Mouse (Mus musculus): ENCODE measurements around the gene Plk3. TPM values are rescaled to one million over a fixed set of nuclear protein-coding genes. Genes with fewer than 3 reads are reported as not detected.

The Plk3 gene
- not detected for polyA plus RNA-seq (2014; fragmentation: Illumina TruSeq; extraction: RNeasy Lipid Tissue Mini Kit (QIAGEN cat#74804); ENCODE audit: low read depth, low replicate concordance)

DNA sequence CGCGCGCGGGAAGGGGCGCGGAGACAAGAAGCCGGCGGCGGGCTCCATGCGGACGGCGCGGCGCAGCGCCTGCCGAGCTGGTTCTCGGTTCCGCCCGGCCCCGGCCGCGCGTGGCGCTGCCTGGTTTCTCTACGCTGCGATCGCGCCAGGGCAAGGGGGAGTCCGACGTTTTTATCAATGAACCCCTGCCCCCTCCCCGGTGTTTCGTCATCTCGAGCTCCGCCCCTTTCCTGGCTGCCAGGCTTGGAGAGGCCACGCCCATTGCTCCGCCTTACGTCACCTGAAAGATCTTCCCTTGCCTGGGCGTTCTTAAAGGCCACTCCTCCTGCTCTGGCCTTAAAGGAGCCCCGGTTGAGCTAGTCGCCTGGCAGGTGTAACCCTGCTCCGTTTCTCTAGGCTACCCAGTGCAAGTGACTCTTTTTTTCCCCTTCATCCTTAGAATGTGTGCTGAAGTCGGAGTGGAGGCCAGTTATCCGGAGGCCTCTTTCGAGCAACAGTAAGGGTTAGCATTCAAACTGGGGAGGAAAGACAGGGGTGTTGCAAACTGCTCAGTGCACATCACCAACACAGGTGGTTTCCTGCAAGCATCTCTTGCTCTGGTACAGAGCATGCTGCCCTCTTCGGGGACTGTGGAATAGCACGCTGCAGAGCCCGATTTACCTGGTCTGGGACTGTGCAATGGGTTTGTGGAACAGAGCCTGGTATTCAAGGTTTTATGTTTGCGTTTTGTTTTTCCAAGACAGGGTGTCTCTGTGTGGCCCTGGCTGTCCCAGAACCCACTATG lies at the start of gene Plk3:
TSS of gene Plk3 (minus strand) at position 147 of the 784 bp plus-strand sequence.

DNA sequence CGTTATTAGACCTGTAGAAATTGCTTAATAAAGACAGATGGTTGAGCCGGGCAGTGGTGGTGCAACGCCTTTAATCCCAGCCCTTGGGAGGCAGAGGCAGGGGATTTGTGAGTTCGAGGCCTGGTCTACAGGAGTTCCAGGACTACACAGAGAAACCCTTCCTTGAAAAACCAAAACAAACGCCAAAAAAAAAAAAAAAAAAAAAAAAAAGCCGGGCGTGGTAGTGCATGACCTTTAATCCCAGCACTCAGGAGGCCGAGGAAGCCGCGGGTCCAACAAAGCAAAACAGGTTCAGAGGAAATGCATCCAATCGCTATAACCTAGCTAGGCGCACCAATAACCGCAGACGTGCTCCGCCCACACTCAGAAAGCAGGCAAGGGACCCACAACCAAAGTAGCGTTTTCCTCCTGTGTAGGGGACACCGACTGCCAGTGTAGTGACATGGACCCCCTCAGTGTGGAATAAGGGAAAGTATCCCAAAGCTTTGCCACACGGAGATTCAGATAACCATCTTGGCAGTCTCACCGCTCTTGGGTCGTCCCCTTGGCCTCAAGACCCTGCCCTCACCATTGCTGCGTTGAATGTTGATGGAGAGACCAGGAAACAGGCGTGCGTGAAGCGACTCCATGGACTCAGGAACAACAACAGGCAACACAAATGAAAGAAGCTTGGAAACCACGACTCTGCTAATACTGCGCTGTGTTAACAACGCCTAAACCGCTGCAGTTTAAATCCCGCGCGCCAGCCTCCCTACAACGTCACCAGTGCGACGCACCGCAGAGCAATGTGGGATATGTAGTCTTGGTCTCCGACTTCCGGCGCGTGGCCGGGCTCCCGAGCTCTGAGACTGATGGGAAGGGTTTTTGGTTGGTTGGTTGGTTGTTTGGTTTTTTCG lies 48.3 kb upstream of the Plk3 start, which contains the start of gene Kif2c:
TSS of gene Kif2c (minus strand) at position 777 of the 896 bp plus-strand sequence.

DNA sequence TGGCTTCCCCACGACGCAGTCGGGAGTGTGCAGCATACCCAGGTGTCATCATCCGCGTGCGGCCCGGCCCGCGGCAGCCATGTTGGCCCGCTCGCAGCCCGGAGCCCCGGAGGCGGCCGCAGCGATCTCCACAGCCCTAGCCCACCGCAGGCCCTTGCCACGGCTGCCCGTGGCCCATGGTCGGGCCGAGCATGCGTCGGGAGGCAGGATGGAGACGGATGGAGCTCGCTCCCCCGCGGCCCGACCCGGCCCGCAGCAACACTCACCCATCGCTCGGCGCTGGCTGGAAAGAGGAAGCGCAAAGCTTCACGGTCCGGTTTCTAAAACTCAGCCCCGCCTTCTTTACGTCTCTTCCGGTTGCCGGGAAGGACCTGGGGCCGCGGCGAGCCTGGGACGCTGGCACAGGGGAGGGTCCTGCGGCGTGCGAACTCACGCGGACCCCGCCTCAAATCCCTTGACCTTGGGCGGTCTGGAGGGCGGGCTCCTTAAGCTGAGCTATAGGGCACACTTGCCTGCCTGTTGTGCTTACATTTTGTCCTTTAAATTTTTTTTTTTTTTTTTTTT lies 22.1 kb upstream of the Plk3 start, which contains the start of gene Rps8:
TSS of gene Rps8 (minus strand) at position 452 of the 564 bp plus-strand sequence.

DNA sequence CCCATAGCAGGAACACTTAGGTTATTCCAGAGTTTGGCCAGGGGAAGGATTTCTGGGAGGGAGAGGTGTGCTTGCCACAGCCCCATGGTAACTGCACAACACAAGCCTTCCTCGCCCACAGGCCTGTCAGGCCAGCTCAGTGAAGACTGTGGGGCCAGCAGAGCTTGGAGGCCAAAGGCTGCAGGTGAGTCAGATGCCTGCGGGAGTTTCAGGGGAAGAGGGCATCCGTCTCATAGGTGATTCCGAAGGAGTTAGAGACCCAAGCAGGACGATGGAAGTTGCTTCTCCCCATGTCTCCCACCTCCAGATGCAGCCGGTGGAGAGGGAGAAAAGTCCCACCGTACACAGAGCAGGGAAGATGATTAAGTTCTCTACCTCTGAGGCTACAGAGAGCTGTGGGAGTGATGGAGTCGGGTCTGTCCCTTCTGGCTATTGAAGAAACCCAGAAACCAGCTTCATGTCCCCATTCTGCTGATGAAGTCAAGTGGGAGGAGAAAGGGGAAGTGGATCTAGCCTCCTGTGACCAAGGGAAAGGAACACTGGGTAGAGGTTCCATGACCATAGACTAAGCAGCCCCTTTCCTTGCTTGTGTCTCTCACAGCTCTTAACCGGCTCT lies 7.0 kb downstream of the Plk3 start, which contains the start of gene Tctex1d4:
TSS of gene Tctex1d4 (plus strand) at position 120 of the 616 bp plus-strand sequence.

DNA sequence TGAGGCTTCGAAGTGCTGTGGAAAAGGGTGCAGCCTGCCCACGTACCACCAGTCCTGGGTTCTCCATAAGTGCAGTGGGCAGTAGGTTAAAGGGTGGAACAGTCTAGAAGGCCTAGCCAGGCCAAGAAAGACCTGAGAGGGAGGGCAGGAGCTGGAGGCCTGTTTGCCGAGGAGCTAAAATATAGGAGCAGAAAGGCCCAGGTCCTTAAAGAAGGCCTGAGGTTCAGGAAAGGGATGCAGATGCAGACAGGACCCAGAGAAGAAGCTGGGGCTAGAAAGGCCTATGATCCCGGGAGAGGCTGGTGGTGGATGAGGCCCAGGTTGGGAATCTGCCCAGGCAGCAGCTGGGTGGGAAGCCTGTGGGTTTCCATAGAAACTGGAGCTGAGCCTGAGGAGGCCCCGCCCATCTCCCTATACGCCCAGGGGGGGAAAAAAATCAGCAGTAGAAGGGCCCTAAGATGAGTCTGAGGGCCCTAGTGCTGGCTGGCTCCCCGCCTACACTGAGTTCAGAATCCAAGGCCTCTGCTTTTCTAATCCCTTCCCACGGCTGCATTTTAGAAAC lies 8.3 kb downstream of the Plk3 start, which contains the start of gene Btbd19:
TSS of gene Btbd19 (minus strand) at position 378 of the 562 bp plus-strand sequence.

DNA sequence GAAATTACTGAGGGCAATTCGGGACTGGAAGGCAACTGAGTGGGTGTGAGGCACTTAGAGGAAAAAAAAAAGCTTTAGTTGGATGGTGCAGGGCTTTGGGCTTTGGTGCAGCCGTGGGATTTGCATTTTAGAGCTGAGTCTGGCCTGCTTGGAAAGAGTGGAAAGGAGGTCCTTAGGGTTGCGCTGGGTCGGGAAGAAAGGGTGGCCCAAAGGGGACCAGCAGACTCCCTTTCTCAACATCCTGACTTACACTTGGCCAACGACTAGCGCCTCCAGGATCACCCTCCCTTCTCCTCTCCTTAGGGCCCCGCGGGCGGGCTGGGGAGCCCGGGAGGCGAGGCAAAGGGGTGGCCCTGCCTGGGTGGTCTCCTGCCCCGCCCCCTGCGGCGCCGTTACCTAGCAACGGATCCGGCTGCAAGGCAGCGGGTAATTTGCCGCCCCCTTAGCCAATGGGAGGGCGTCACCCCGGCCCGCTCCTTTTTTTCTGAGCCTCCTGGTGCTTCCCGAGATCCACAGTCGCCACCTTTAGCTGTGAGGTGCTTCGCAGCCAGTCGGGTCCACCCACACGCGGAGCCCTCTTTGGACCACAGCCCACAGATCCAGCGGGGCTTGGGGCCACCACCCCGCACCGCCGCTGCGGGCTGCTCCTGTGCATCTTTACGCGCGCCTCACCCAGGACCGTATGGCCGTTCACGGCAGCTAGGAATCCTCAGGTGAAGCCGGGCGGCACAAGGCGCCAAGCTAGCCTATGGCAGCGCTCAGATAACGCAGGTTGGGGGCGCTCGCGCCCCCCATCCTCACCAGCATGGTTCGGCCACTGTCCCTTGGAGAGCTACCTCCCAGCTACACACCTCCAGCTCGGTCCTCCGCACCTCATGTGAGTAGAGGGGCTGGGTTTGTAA lies 38.0 kb downstream of the Plk3 start, which contains the start of gene Ptch2:
TSS of gene Ptch2 (plus strand) at position 525 of the 902 bp plus-strand sequence.

Other genes with a start within 250 kb of the Plk3 start
- 2.9 TPM for gene Urod, start 139.6 kb downstream of the Plk3 start, polyA plus RNA-seq (2014; fragmentation: Illumina TruSeq; extraction: RNeasy Lipid Tissue Mini Kit (QIAGEN cat#74804); ENCODE audit: low read depth, low replicate concordance)
- gene Hectd3, start 138.6 kb downstream of the Plk3 start, polyA plus RNA-seq (2014; fragmentation: Illumina TruSeq; extraction: RNeasy Lipid Tissue Mini Kit (QIAGEN cat#74804); ENCODE audit: low read depth, low replicate concordance), result 2.4 TPM
- 16.7 TPM for gene Eif2b3, start 114.6 kb downstream of the Plk3 start, polyA plus RNA-seq (2014; fragmentation: Illumina TruSeq; extraction: RNeasy Lipid Tissue Mini Kit (QIAGEN cat#74804); ENCODE audit: low read depth, low replicate concordance)
- 0.48 TPM for gene Ptch2, start 37.9 kb downstream of the Plk3 start, polyA plus RNA-seq (2014; fragmentation: Illumina TruSeq; extraction: RNeasy Lipid Tissue Mini Kit (QIAGEN cat#74804); ENCODE audit: low read depth, low replicate concordance)
- 0.36 TPM for gene Btbd19, start 8.2 kb downstream of the Plk3 start, polyA plus RNA-seq (2014; fragmentation: Illumina TruSeq; extraction: RNeasy Lipid Tissue Mini Kit (QIAGEN cat#74804); ENCODE audit: low read depth, low replicate concordance)
- not detected for gene Tctex1d4, start 7.2 kb downstream of the Plk3 start, polyA plus RNA-seq (2014; fragmentation: Illumina TruSeq; extraction: RNeasy Lipid Tissue Mini Kit (QIAGEN cat#74804); ENCODE audit: low read depth, low replicate concordance)
- 39.8 TPM for gene Rps8, start 22.3 kb upstream of the Plk3 start, polyA plus RNA-seq (2014; fragmentation: Illumina TruSeq; extraction: RNeasy Lipid Tissue Mini Kit (QIAGEN cat#74804); ENCODE audit: low read depth, low replicate concordance)
- 179 TPM for gene Kif2c, start 48.7 kb upstream of the Plk3 start, polyA plus RNA-seq (2014; fragmentation: Illumina TruSeq; extraction: RNeasy Lipid Tissue Mini Kit (QIAGEN cat#74804); ENCODE audit: low read depth, low replicate concordance)
- gene Tmem53, start 118.0 kb upstream of the Plk3 start, polyA plus RNA-seq (2014; fragmentation: Illumina TruSeq; extraction: RNeasy Lipid Tissue Mini Kit (QIAGEN cat#74804); ENCODE audit: low read depth, low replicate concordance), result 16.2 TPM
- gene Armh1, start 118.2 kb upstream of the Plk3 start, polyA plus RNA-seq (2014; fragmentation: Illumina TruSeq; extraction: RNeasy Lipid Tissue Mini Kit (QIAGEN cat#74804); ENCODE audit: low read depth, low replicate concordance), result 66.7 TPM

Measured in testis, adult 10 weeks (tissue).